Mouse (Mus musculus): ENCODE measurements at regions not wholly inside any gene's neighbourhood (a gene's known extent, or its start where the extent isn't known, plus 50 kb on each side); places are given as distances from the start of the nearest gene placed in this dataset.
A peak's percentile ranks its signal among the peaks of the same experiment; 100 is the strongest.

DNA sequence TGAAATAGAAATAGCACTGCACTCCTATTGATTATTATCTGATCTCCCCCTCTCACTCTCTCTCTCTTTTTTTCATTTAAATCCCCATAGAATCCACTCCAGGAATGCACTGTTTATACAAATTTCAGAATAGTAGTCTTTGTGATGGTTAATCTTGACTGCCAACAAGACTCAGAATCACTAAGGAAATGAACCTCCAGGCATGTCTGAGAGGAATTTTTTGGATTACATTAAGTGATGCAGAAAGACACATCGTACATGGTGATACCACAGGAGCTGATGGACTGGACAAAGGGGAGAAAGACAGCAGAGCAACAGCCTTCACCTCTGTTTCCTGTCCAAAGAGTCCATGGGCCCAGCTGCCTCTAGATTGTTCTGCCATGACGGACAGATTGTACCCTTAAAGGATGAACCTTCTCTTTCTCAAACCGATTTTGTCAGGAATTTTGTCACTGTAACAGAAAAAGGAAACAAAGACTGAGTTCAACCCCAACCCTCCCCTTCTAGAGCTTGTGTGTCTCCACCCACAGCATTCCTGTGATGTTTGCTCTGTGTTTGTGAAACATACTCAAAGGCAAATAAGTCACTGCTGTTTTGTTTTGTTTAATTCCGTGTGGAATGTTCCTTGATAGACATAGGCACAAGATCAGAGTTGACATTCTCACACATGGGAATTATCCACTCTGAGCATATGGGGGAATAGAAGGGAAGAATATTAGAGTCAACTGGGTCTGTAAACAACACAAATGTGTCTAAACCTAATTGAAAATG lies 59.1 kb upstream of the Gm34302 start:
- no peaks in the 10 kb centered on the region for H3K27me3 ChIP-seq
- H3K4me2 ChIP-seq (replicated peaks), result no peak overlapping the region
- no peaks in the 10 kb centered on the region for H3K36me3 ChIP-seq
- no peak overlapping the region for H3K27ac ChIP-seq (replicated peaks)
- no peak overlapping the region for H3K4me3 ChIP-seq (replicated peaks)
- H3K9me3 ChIP-seq (replicated peaks), result no peaks in the 10 kb centered on the region
- H3K4me1 ChIP-seq, result no peaks in the 10 kb centered on the region
- ATAC-seq (ENCODE audit: insufficient number of reproducible peaks, low FRiP score, low TSS enrichment, low read depth), result no peak
- WGBS, result 38% methylated on average over 4 of the region's 4 CpGs
- H3K9ac ChIP-seq, result no peak overlapping the region

- no peak for ATAC-seq (ENCODE audit: insufficient number of reproducible peaks, low FRiP score, low TSS enrichment, low read depth)
- H3K4me2 ChIP-seq (replicated peaks), result no peak overlapping the region
- no peak overlapping the region for H3K27ac ChIP-seq (replicated peaks)
- no peaks in the 10 kb centered on the region for H3K9me3 ChIP-seq (replicated peaks)
- no peaks in the 10 kb centered on the region for H3K36me3 ChIP-seq
- 59% methylated on average over 2 of the region's 2 CpGs for WGBS
- no peak overlapping the region for H3K9ac ChIP-seq
- 0 out of 2 replicates have a peak, but pooled peaks cover 3% of the 10 kb centered on the region for H3K4me1 ChIP-seq
- no peaks in the 10 kb centered on the region for H3K27me3 ChIP-seq
- no peak overlapping the region for H3K4me3 ChIP-seq (replicated peaks)
These were observed 55.2 kb upstream of the Gm34302 start for GRCm38 (mm10) chr3:63538881-63539280.

DNA sequence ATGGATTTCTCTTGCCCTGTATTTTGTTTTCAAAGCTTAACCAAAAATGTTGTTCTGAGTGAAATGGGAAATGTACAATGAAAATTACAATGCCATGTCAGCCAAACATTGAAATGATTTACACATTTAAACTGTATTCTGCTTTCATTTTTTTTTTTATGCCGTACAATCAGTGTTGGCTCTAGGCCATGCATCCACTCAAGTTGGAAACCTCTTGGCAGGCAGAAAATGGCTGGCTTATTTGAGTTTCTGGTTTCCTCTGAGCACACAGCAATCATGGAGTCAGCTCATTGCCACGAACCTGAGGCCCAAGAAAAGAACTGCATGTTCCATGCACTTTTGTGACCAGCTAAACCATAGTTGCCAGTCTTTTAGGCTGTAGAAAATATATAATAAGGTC lies 50.5 kb upstream of the Gm34302 start:
- Histone ChIP-seq H3K4me1 (0 out of 2 replicates have a peak, but pooled peaks cover 3% of the 10 kb centered on the region), H3K9ac (no peak overlapping the region), H3K4me2 (replicated peaks) (no peak overlapping the region), H3K4me3 (replicated peaks) (no peak overlapping the region), H3K27ac (replicated peaks) (peak overlapping the region; percentile 74), H3K36me3 (no peaks in the 10 kb centered on the region), H3K9me3 (replicated peaks) (no peaks in the 10 kb centered on the region), H3K27me3 (no peaks in the 10 kb centered on the region)
- no peak for ATAC-seq (ENCODE audit: insufficient number of reproducible peaks, low FRiP score, low TSS enrichment, low read depth)
- 14% methylated on average over 2 of the region's 2 CpGs for WGBS

Measured in embryonic facial prominence, embryonic 15.5 days (tissue).